Mouse (Mus musculus) MEL (cell line): ENCODE data around the gene Prrt4.

Experiments used
- CTCF ChIP-seq, 3 experiments: IDR thresholded peaks in 2 of 3; conservative IDR thresholded peaks in 1 of 3; 2 replicates each; pipeline ENCODE4 v1.5.1; 2011 to 2012; ENCODE audit warnings: low read length in 3 of 3, low read depth in 2 of 3, mild to moderate bottlenecking in 2 of 3, improper control_type of control experiment in 1 of 3, inconsistent platforms in 1 of 3, mixed read lengths in 1 of 3, moderate library complexity in 1 of 3; ENCODE audit not compliant: control insufficient read depth in 1 of 3, insufficient read depth in 1 of 3, poor library complexity in 1 of 3, severe bottlenecking in 1 of 3
- E2F4 ChIP-seq: IDR thresholded peaks from 2 replicates; pipeline ENCODE4 v1.6.1; 2011; ENCODE audit warnings: low read depth, low read length, improper control_type of control experiment, borderline replicate concordance
- EP300 ChIP-seq, 2 experiments: IDR thresholded peaks; 2 replicates each; pipeline ENCODE4 v1.6.1; 2011; ENCODE audit warnings: improper control_type of control experiment in 2 of 2, low read length in 2 of 2, low read depth in 1 of 2, mild to moderate bottlenecking in 1 of 2
- ETS1 ChIP-seq: IDR thresholded peaks from 2 replicates; pipeline ENCODE4 v1.6.1; 2012; ENCODE audit warnings: low read depth, mild to moderate bottlenecking, inconsistent platforms, low read length, improper control_type of control experiment, moderate library complexity
- USF1 ChIP-seq: IDR thresholded peaks from 2 replicates; pipeline ENCODE4 v1.6.1; 2014; ENCODE audit warnings: low read depth, mild to moderate bottlenecking, inconsistent platforms, low read length, improper control_type of control experiment, moderate library complexity

DNA sequence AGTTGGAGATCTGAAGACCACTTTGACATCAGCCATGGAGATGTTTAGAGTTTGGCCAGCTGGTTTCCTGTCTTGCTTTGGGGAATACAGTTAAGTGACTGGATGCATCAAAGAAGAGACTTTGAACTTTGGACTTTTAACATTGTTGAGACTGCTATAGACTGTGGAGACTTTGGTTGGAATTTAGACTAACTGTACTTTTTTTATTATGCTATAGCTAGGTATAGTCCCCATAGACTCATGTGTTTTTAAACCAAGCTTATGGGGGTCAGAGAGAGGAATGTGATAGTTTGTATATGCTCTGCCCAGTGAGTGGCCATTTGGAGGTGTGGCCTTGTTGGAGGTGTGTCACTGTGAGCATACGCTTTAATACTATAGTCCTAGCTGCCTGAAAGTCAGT lies 29.4 kb downstream of the Prrt4 start:
- TF ChIP-seq CTCF (IDR thresholded peaks at IDR 0.05 in 2 of 3, conservative IDR thresholded peaks at IDR 0.05 in 1 of 3; ENCODE audit: control insufficient read depth in 1 of 3, insufficient read depth in 1 of 3, low read depth in 2 of 3, low read length in 3 of 3, poor library complexity in 1 of 3, severe bottlenecking in 1 of 3) = no peak
- TF ChIP-seq EP300 (IDR thresholded peaks at IDR 0.05; ENCODE audit: low read depth in 1 of 2, low read length in 2 of 2) = no peak
- TF ChIP-seq E2F4 = no peak
- no peak for TF ChIP-seq ETS1
- TF ChIP-seq USF1 = no peak
